Mouse (Mus musculus) layer of hippocampus, adult 8-10 months (tissue): ENCODE measurements around the gene Snx10. TPM values are rescaled to one million over a fixed set of nuclear protein-coding genes. Genes with fewer than 3 reads are reported as not detected.

Source experiments
- DNase-seq, 2 experiments: peaks; one replicate each; pipeline ENCODE4 v3.0.0; 2022; ENCODE audit warnings: low spot score in 2 of 2
- total RNA-seq, 4 experiments: library from RNA; stranded (reverse); gene quantifications; 2 replicates each; pipeline ENCODE4 v1.2.4; 2022

Snx10 gene
- total RNA-seq, 4 experiments from 2014 or later: 95.0 to 117 (median 110) TPM

GRCm38 (mm10) chr6:51585980-51586379, 62.3 kb downstream of the Snx10 start:
- DNase-seq: peak in 1 of 2 experiments; percentile 74

GRCm38 (mm10) chr6:51587266-51587665, 63.6 kb downstream of the Snx10 start:
- no peak for DNase-seq

GRCm38 (mm10) chr6:51591264-51591663, 67.6 kb downstream of the Snx10 start:
- DNase-seq: no peak

- no peak for DNase-seq
These were observed 68.1 kb downstream of the Snx10 start for GRCm38 (mm10) chr6:51591844-51592243.

GRCm38 (mm10) chr6:51592356-51593115, 68.8 kb downstream of the Snx10 start:
- peak; percentile 91 to 92 for DNase-seq

GRCm38 (mm10) chr6:51593446-51594035, 69.8 kb downstream of the Snx10 start:
- DNase-seq: no peak

GRCm38 (mm10) chr6:51594516-51594915, 70.8 kb downstream of the Snx10 start:
- DNase-seq: no peak

- no peak for DNase-seq
These were observed 74.4 kb downstream of the Snx10 start for GRCm38 (mm10) chr6:51598058-51598457.

GRCm38 (mm10) chr6:51600412-51600811, 76.7 kb downstream of the Snx10 start:
- no peak for DNase-seq

- DNase-seq: no peak
These were observed 78.6 kb downstream of the Snx10 start for GRCm38 (mm10) chr6:51602341-51602740.

GRCm38 (mm10) chr6:51603691-51604090, 80.0 kb downstream of the Snx10 start:
- no peak for DNase-seq

GRCm38 (mm10) chr6:51606245-51606644, 82.5 kb downstream of the Snx10 start:
- no peak for DNase-seq

GRCm38 (mm10) chr6:51606803-51607202, 83.1 kb downstream of the Snx10 start:
- no peak for DNase-seq

GRCm38 (mm10) chr6:51611621-51612020, 87.9 kb downstream of the Snx10 start:
- no peak for DNase-seq

- peak; percentile 48 to 60 for DNase-seq
These were observed 88.8 kb downstream of the Snx10 start for GRCm38 (mm10) chr6:51612371-51613051.

GRCm38 (mm10) chr6:51613661-51614060, 90.0 kb downstream of the Snx10 start:
- no peak for DNase-seq

GRCm38 (mm10) chr6:51626843-51627242, 103.1 kb downstream of the Snx10 start:
- DNase-seq: no peak

GRCm38 (mm10) chr6:51629671-51630070, 106.0 kb downstream of the Snx10 start:
- no peak for DNase-seq

- no peak for DNase-seq
These were observed 106.5 kb downstream of the Snx10 start for GRCm38 (mm10) chr6:51630184-51630583.

- no peak for DNase-seq
These were observed 109.4 kb downstream of the Snx10 start for GRCm38 (mm10) chr6:51632928-51633662.

GRCm38 (mm10) chr6:51633663-51634362, 110.1 kb downstream of the Snx10 start:
- DNase-seq: no peak
